Mouse (Mus musculus) lung, embryonic 15.5 days (tissue): ENCODE data around the gene Apob. TPM values are rescaled to one million over a fixed set of nuclear protein-coding genes. Genes with fewer than 3 reads are reported as not detected.

ENCODE experiments used
- ATAC-seq: fragments of 200-750 bp; cut with Nextera tagmentation; 2 replicates; pipeline ENCODE4 v1.8.0; 2017; ENCODE audit warnings: moderate number of reproducible peaks, borderline replicate concordance; ENCODE audit not compliant: low FRiP score, low TSS enrichment; ENCODE audit errors: extremely low read depth
- H3K27ac ChIP-seq: fragments of 300-500 bp; sonication (generic); 2 replicates; pipeline ENCODE4 v1.5.1; 2015; ENCODE audit warnings: moderate library complexity, mild to moderate bottlenecking, inconsistent platforms
- H3K27me3 ChIP-seq: fragments of 300-500 bp; sonication (generic); 2 replicates; pipeline ENCODE4 v1.6.1; 2015; ENCODE audit warnings: inconsistent platforms
- H3K36me3 ChIP-seq: fragments of 300-500 bp; sonication (generic); 2 replicates; pipeline ENCODE4 v1.6.1; 2015; ENCODE audit warnings: inconsistent platforms
- H3K4me1 ChIP-seq: fragments of 300-500 bp; sonication (generic); 2 replicates; pipeline ENCODE4 v1.6.1; 2015; ENCODE audit warnings: inconsistent platforms
- H3K4me2 ChIP-seq: fragments of 300-500 bp; sonication (generic); 2 replicates; pipeline ENCODE4 v1.6.1; 2015; ENCODE audit warnings: inconsistent platforms, mild to moderate bottlenecking, moderate library complexity
- H3K4me3 ChIP-seq: fragments of 300-500 bp; sonication (generic); 2 replicates; pipeline ENCODE4 v1.5.1; 2015; ENCODE audit warnings: mild to moderate bottlenecking, inconsistent platforms
- H3K9ac ChIP-seq: fragments of 300-500 bp; sonication (generic); 2 replicates; pipeline ENCODE4 v1.6.1; 2015; ENCODE audit warnings: inconsistent platforms
- H3K9me3 ChIP-seq: fragments of 300-500 bp; sonication (generic); 2 replicates; pipeline ENCODE4 v1.6.1; 2016; ENCODE audit warnings: inconsistent platforms
- WGBS: fragments of 180-500 bp; shearing (Covaris S2); methylation state at CpG from one replicate; pipeline ENCODE4 v1.1.7; 2015; 5-methylcytosine and 5-hydroxymethylcytosine counted together
- polyA plus RNA-seq: library from polyadenylated mRNA; unstranded; fragments of >200 nt; fragmentation: Nextera tagmentation; extraction: Ambion mirVana; gene quantifications from 2 replicates; pipeline ENCODE4 v1.2.1, GENCODE M21; 2015

The Apob gene
- polyA plus RNA-seq, 1 experiment from 2014 or later: 0.09 TPM

DNA sequence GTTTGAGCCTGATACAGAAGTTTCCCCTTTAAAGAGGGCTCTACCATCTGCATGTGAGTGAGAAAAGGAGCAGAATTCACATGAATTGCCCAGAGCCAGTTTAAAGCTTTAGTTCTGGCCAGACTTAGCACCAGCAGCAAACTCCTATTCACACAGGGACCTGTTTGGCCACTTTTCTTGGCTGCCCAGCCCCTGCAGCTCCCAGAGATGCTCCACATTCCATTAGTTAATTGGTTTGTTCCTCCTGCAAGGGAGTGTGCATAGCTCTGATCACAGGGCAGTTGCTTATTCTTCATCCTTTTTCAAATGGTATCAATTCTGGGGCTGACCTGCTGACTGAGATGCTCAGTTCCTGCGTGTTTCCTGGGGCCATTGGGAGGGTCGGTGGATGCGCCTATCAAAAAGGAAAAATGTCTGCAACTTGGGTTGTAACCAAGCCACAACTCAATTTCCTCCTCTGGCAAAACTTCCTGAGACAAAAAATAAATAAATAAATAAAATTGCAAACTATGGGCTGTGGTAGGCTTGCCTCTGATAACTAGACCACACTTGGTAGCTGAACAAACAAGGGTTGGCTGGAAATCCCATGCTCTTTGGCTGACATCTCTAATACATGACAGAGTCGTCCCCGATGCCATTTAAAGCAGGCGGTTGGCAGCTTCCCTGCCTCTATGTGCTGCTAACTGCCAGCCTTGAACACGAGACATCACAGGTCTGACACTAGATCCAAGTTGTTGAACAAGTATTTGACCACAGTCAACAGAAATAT is 65.4 kb downstream of the Apob start:
- no peak overlapping the region for H3K9ac ChIP-seq
- 52% methylated on average over 7 of the region's 7 CpGs for WGBS
- 0 out of 2 replicates have a peak, but pooled peaks have one; percentile 55 for ATAC-seq

DNA sequence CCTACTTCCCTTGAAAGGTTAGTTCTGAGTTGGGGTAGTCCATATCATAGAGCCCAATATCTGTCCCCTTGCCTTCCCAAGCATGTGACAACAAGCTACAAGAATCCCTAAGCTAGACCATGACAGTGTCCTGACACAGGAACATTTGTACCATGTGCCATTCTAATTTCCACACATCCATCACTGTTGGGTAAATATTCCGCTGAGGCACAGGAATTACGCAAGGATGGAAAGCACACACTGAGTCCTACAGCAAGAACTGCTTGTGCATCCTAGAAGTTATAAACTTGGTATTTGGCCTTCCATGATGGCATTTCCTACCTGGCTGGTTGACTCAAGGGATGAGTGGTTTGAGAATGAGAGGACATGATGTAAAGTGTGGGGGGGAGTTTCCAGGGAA is 69.6 kb downstream of the Apob start:
- H3K9ac ChIP-seq: no peak overlapping the region
- no peak for ATAC-seq
- no peak overlapping the region for H3K4me3 ChIP-seq
- WGBS: 80% methylated on average over 2 of the region's 2 CpGs
- no peaks in the 10 kb centered on the region for H3K36me3 ChIP-seq
- no peaks in the 10 kb centered on the region for H3K27me3 ChIP-seq
- H3K27ac ChIP-seq: no peak overlapping the region
- no peak overlapping the region for H3K4me2 ChIP-seq
- no peaks in the 10 kb centered on the region for H3K9me3 ChIP-seq
- 0 out of 2 replicates have a peak, but pooled peaks cover 8% of the 10 kb centered on the region for H3K4me1 ChIP-seq

More for the DNA sequence above, 65.4 kb downstream of the Apob start:
- H3K27ac ChIP-seq: 0 out of 2 replicates have a peak overlapping the region, but pooled peaks have one; percentile 31
- no peak overlapping the region; the same call in 1 of the 2 replicates for H3K4me2 ChIP-seq
- H3K4me1 ChIP-seq: 0 out of 2 replicates have a peak, but pooled peaks cover 8% of the 10 kb centered on the region
- no peaks in the 10 kb centered on the region for H3K9me3 ChIP-seq
- no peak overlapping the region for H3K4me3 ChIP-seq
- H3K36me3 ChIP-seq: no peaks in the 10 kb centered on the region
- no peaks in the 10 kb centered on the region for H3K27me3 ChIP-seq

DNA sequence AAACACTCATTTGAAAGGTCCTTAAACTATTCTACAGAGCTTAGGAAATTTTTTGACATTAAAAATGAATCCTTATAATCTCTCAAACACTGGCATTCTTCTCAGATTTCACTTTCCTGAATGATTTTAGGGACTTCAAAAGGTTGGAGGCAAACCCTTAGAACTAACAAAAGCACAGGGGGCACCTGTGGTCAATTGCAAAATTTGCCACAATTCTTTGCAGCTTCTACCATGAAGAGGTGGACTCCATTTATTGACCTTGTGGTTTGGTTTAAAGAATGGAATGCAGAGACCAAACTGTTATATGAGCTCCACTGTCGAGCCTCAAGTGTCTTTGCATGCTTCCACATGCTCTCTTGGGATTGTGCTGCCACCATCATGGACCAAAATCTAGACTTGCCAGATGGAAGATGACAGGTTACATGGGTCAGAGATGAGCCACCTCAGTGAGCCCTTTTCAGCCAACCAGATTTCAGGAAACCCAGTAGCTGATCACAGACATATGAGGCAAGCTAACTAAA is 70.4 kb downstream of the Apob start:
- 41% methylated on average over 1 of the region's 1 CpGs for WGBS
- Histone ChIP-seq H3K4me1 (0 out of 2 replicates have a peak, but pooled peaks cover 6% of the 10 kb centered on the region), H3K4me3 (no peak overlapping the region), H3K36me3 (no peaks in the 10 kb centered on the region), H3K9me3 (no peaks in the 10 kb centered on the region), H3K27me3 (no peaks in the 10 kb centered on the region), H3K9ac (no peak overlapping the region), H3K4me2 (no peak overlapping the region), H3K27ac (no peak overlapping the region)
- 0 out of 2 replicates have a peak, but pooled peaks have one; percentile 23 for ATAC-seq

DNA sequence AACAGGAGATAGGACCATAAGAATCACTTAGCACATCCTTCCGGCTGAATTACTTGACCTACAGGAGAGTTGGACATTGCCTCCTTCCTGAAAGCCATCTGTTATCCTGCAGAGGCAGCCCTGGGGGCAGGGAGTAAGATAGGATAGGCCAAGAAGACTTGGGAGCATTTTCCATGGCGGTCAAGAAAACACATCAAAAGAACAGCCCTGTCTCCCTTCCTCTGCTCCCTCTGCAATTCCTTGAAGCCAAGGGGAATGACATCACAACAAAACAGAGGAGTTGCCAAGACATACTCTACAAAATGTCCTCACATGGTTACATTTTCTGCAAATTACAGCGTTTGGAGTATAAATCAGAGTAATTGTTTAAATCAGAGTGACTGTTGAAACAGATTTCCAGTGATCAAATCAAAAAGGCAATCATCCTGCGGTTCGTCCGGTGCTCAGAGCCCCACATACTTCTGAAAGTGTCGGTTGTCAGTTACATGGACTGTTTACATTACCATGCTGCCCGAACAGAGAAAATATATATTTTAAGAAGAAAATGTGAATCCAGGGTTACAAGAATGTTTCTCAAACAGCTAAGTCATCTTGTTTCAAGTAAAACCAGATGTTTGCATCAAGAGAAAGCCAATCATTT is 78.7 kb downstream of the Apob start:
- H3K27ac ChIP-seq: no peak overlapping the region
- no peaks in the 10 kb centered on the region for H3K4me1 ChIP-seq
- H3K4me3 ChIP-seq: no peak overlapping the region
- H3K9me3 ChIP-seq: no peaks in the 10 kb centered on the region
- no peaks in the 10 kb centered on the region for H3K36me3 ChIP-seq
- 51% methylated on average over 8 of the region's 8 CpGs for WGBS
- ATAC-seq: no peak
- H3K4me2 ChIP-seq: no peak overlapping the region
- H3K9ac ChIP-seq: no peak overlapping the region
- no peaks in the 10 kb centered on the region for H3K27me3 ChIP-seq

DNA sequence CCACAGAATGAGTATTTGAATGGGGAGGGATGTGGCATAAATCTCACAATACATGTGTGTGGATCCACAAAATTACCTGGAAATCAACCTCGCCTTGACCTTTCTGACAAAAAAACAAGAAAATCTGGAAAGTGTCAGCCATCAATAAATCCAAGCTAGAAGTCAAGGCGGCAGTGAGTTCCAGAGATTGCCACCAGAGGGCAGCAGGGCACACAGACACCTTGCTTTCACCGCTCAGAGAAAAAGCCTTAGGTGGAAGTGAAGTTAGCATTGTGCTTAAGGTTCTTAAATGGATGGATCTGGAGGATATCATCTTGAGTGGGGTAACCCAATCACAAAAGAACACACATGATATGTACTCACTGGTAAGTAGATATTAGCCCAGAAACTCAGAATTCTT is 82.1 kb downstream of the Apob start:
- Histone ChIP-seq H3K4me2 (no peak overlapping the region), H3K27ac (no peak overlapping the region), H3K9ac (no peak overlapping the region), H3K27me3 (no peaks in the 10 kb centered on the region), H3K9me3 (no peaks in the 10 kb centered on the region), H3K36me3 (no peaks in the 10 kb centered on the region), H3K4me3 (no peak overlapping the region), H3K4me1 (no peaks in the 10 kb centered on the region)
- no peak for ATAC-seq
- WGBS: 8% methylated on average over 3 of the region's 3 CpGs

DNA sequence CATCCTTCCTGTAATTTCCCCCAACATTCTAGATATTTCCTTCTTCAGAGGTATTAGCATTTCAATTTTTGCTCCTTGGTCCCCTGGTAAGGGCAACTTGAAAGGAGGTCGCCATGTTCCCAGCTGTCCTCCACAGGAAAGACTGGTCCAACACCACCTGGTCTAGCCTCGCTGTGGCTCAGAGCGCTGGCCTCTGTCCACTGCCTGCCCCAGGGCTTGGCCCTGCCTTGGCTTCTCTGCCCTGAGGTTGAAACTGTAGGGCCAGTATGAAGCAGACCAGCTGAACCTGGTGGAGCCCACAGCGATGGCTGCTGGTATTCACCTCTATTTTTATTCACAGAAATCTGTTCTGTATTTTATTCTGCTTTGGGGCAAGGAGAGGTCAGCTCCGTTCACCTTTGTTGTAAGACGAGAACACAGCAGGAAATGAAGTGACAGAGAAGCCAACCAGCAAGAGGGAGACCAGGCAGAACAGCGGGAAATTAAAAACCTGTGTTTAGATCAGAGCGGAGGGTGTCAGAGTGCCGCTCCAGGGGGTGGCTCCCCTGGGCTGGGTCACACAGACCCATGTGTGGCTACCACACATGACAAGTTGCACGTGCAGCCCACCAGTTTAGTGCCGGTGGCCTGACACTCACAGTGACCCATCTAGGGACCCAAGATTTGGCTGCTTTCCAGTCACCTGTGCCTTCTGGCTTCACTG is 86.1 kb downstream of the Apob start:
- Histone ChIP-seq H3K9ac (no peak overlapping the region), H3K4me2 (no peak overlapping the region), H3K27me3 (no peaks in the 10 kb centered on the region), H3K9me3 (no peaks in the 10 kb centered on the region), H3K4me1 (no peaks in the 10 kb centered on the region), H3K4me3 (no peak overlapping the region), H3K27ac (no peak overlapping the region), H3K36me3 (no peaks in the 10 kb centered on the region)
- ATAC-seq: no peak
- WGBS: 40% methylated on average over 11 of the region's 11 CpGs

Other genes starting within 250 kb of the Apob start
- 49.3 and 50.9 TPM in 2 replicates for gene Ldah, start 230.5 kb downstream of the Apob start, polyA plus RNA-seq